Mouse (Mus musculus) kidney, embryonic 15.5 days (tissue): ENCODE results near the gene Tmub2. TPM values are rescaled to one million over a fixed set of nuclear protein-coding genes. Genes with fewer than 3 reads are reported as not detected.
A peak's percentile ranks its signal among the peaks of the same experiment; 100 is the strongest.

Experiments
- ATAC-seq: fragments of 200-750 bp; cut with Nextera tagmentation; replicated peaks from 2 replicates; pipeline ENCODE4 v1.8.0; 2017; ENCODE audit warnings: moderate TSS enrichment; ENCODE audit not compliant: low FRiP score
- H3K27ac ChIP-seq: fragments of 300-500 bp; sonication (generic); 2 replicates; pipeline ENCODE4 v1.5.1; 2015; ENCODE audit warnings: mild to moderate bottlenecking, inconsistent platforms
- H3K27me3 ChIP-seq: fragments of 300-500 bp; sonication (generic); 2 replicates; pipeline ENCODE4 v1.6.1; 2015; ENCODE audit warnings: inconsistent platforms
- H3K36me3 ChIP-seq: fragments of 300-500 bp; sonication (generic); 2 replicates; pipeline ENCODE4 v1.6.1; 2015; ENCODE audit warnings: inconsistent platforms
- H3K4me1 ChIP-seq: fragments of 300-500 bp; sonication (generic); 2 replicates; pipeline ENCODE4 v1.6.1; 2015; ENCODE audit warnings: inconsistent platforms
- H3K4me2 ChIP-seq: fragments of 300-500 bp; sonication (generic); 2 replicates; pipeline ENCODE4 v1.6.1; 2015; ENCODE audit warnings: moderate library complexity, mild to moderate bottlenecking, inconsistent platforms
- H3K4me3 ChIP-seq: fragments of 300-500 bp; sonication (generic); replicated peaks from 2 replicates; pipeline ENCODE4 v1.5.1; 2015; ENCODE audit warnings: mild to moderate bottlenecking, inconsistent platforms
- H3K9ac ChIP-seq: fragments of 300-500 bp; sonication (generic); 2 replicates; pipeline ENCODE4 v1.6.1; 2015; ENCODE audit warnings: mild to moderate bottlenecking, inconsistent platforms
- H3K9me3 ChIP-seq: fragments of 300-500 bp; sonication (generic); replicated peaks from 2 replicates; pipeline ENCODE4 v1.6.1; 2016; ENCODE audit warnings: inconsistent platforms
- WGBS: fragments of 180-500 bp; shearing (Covaris S2); methylation state at CpG from one replicate; pipeline ENCODE4 v1.1.7; 2015; ENCODE audit warnings: mixed read lengths; 5-methylcytosine and 5-hydroxymethylcytosine counted together
- polyA plus RNA-seq: library from polyadenylated mRNA; unstranded; fragments of >200 nt; fragmentation: Nextera tagmentation; extraction: Ambion mirVana; gene quantifications from 2 replicates; pipeline ENCODE4 v1.2.1, GENCODE M21; 2015

Tmub2 gene
- polyA plus RNA-seq, 1 experiment from 2014 or later = 57.9 TPM

DNA sequence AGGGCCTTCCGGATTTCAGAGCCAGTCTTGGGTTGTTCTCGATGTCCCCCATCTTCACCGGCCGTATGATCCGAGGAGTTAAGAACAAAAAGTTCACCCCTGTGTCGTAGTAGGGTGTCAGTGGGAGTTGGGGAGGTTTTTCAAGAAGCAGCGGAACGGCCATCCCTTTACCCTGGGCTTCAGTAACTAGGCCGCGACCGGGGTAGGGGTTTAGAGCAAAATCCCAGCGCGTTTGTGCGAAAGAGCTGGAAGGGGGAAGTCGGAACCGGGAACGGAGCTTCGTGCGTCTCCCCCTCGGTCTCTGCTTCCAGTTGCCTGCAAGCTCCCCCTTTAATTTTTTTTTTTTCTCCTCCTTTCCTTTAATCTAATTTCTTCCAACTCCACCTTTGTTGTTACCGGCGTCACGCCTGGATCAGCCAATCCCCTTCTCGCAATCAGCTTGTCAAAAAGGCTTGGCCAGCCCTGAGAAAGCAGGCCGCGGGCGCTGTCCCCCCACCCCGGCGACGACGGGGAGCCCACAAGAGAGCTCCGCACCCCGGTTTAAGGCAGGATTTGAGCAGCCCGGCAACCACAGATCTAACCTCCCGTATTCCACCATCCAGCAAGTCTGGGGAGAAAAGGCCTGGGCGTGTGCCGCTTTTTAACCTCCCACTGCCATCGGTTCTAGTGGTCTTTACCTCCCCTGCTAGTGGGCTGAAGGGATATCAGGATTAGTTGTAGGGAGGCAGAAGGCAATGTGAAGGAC, 35.4 kb downstream of the Tmub2 start:
- Histone ChIP-seq H3K27me3 (no peaks in the 10 kb centered on the region), H3K4me2 (peak overlapping the region; percentile 89), H3K4me1 (peaks cover 23% of the 10 kb centered on the region), H3K9ac (peak overlapping the region; percentile 100), H3K9me3 (no peaks in the 10 kb centered on the region), H3K4me3 (peak overlapping the region; percentile 100), H3K36me3 (peaks cover 7% of the 10 kb centered on the region), H3K27ac (peak overlapping the region; percentile 99)
- no peak for ATAC-seq
- WGBS = under 1% methylated on average over 38 of the region's 38 CpGs

DNA sequence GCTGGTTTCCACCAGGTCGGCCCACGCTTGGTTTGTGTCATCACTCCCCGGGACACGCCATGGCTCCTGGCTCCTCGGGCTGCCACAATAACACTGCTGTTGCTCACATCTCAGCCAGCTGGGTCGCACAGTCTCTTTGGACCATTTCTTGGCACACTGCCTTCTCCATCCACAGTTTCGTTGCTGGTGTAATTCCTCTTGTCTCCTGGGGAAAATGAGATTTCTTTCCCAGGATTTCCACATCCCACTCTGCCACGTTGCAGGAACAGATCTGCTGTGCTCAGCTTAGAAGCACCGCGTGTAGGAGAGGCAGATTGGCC, 35.9 kb downstream of the Tmub2 start:
- H3K36me3 ChIP-seq = peaks cover 1% of the 10 kb centered on the region; the same call in 1 of the 2 replicates
- peaks cover 18% of the 10 kb centered on the region for H3K4me1 ChIP-seq
- ATAC-seq = no peak
- H3K4me3 ChIP-seq = peak overlapping the region; percentile 100
- peak overlapping the region; percentile 99 for H3K27ac ChIP-seq
- peak overlapping the region; percentile 89 for H3K4me2 ChIP-seq
- H3K9ac ChIP-seq = peak overlapping the region; percentile 100
- H3K9me3 ChIP-seq = no peaks in the 10 kb centered on the region
- no peaks in the 10 kb centered on the region for H3K27me3 ChIP-seq
- 13% methylated on average over 10 of the region's 10 CpGs for WGBS

DNA sequence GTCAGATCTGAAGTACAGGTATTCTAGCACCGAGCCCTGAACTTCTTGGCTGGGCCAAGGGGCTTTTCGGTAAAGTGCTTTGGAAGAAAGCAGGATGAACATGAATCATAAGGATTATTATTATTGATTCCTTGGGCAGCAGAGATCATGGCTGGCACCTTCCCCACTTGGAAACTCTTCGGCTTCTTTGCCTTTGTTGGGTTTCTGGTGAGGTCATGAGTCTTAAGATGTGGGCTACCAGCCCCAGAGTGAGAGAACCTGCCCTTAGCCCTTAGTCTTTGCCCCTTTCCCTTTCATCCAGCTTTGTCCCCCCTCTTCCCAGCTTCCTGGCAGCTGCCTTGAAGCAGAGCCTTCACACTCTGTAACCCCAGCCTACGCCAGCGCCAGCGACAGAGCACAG, 37.2 kb downstream of the Tmub2 start:
- 83% methylated on average over 6 of the region's 6 CpGs for WGBS
- no peak overlapping the region for H3K4me3 ChIP-seq
- H3K9ac ChIP-seq = no peak overlapping the region
- no peak overlapping the region for H3K27ac ChIP-seq
- no peaks in the 10 kb centered on the region for H3K36me3 ChIP-seq
- peaks cover 9% of the 10 kb centered on the region for H3K4me1 ChIP-seq
- ATAC-seq = no peak
- H3K4me2 ChIP-seq = no peak overlapping the region
- H3K9me3 ChIP-seq = no peaks in the 10 kb centered on the region
- H3K27me3 ChIP-seq = no peaks in the 10 kb centered on the region

DNA sequence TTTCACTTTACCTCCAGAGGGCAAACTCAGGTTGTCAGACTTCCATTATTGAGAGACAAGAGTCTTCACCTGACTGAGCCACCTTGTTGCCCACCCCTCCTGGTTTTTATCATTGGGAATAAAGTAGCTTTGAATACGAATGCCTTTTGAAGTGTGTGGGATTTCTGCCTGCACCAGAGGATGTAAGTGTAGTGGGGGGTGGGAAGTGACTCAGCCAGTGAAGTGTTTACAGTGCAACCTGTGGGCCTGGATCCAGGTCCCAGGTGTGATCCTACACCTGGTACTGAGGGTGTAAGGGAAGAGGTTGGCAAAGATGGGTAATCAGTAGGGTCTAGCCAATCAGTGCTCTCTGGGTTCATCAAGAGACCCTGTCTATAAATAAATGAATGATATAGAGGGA, 38.8 kb downstream of the Tmub2 start:
- Histone ChIP-seq H3K9ac (no peak overlapping the region), H3K36me3 (no peaks in the 10 kb centered on the region), H3K4me2 (no peak overlapping the region), H3K4me3 (no peak overlapping the region), H3K9me3 (no peaks in the 10 kb centered on the region), H3K4me1 (peaks cover 9% of the 10 kb centered on the region), H3K27me3 (no peaks in the 10 kb centered on the region), H3K27ac (no peak overlapping the region)
- 88% methylated on average over 1 of the region's 1 CpGs for WGBS
- ATAC-seq = no peak

GRCm38 (mm10) chr11:102327250-102327649, 42.5 kb downstream of the Tmub2 start:
- H3K9ac ChIP-seq = no peak overlapping the region
- WGBS = 50% methylated on average over 5 of the region's 5 CpGs
- H3K4me2 ChIP-seq = no peak overlapping the region
- no peak overlapping the region for H3K27ac ChIP-seq
- H3K4me3 ChIP-seq = no peak overlapping the region
- no peaks in the 10 kb centered on the region for H3K4me1 ChIP-seq
- ATAC-seq = no peak
- 0 out of 2 replicates have a peak, but pooled peaks cover 2% of the 10 kb centered on the region for H3K27me3 ChIP-seq
- H3K36me3 ChIP-seq = no peaks in the 10 kb centered on the region
- H3K9me3 ChIP-seq = no peaks in the 10 kb centered on the region

- WGBS = 80% methylated on average over 7 of the region's 7 CpGs
- Histone ChIP-seq H3K36me3 (no peaks in the 10 kb centered on the region), H3K4me3 (no peak overlapping the region), H3K27ac (no peak overlapping the region), H3K27me3 (0 out of 2 replicates have a peak, but pooled peaks cover 2% of the 10 kb centered on the region), H3K9ac (no peak overlapping the region), H3K4me1 (no peaks in the 10 kb centered on the region), H3K4me2 (no peak overlapping the region), H3K9me3 (no peaks in the 10 kb centered on the region)
- ATAC-seq = no peak
Measured at GRCm38 (mm10) chr11:102327839-102328238, 43.1 kb downstream of the Tmub2 start.

DNA sequence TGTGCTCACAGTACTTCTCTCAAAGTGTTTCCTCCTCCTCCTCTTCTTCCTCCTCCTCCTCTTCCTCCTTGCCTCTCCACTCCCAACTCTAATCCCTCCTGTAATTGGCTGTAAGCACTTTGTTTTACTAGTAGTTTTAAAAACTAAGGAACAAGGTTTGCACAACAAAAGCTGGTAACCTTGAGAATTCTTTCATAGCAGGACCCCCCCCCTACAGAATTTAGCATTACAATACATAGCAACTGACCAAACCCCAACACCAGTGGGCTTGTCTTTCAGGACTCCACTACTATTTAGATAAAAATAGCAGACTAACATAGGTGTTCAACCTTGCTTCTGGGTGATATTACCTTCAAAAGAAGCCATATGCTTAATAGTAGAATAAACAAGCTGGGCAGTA, 44.8 kb downstream of the Tmub2 start:
- 0 out of 2 replicates have a peak, but pooled peaks cover 2% of the 10 kb centered on the region for H3K27me3 ChIP-seq
- H3K36me3 ChIP-seq = no peaks in the 10 kb centered on the region
- no peaks in the 10 kb centered on the region for H3K4me1 ChIP-seq
- H3K4me3 ChIP-seq = no peak overlapping the region
- H3K4me2 ChIP-seq = no peak overlapping the region
- H3K9me3 ChIP-seq = no peaks in the 10 kb centered on the region
- no peak overlapping the region for H3K27ac ChIP-seq
- ATAC-seq = no peak
- H3K9ac ChIP-seq = no peak overlapping the region

DNA sequence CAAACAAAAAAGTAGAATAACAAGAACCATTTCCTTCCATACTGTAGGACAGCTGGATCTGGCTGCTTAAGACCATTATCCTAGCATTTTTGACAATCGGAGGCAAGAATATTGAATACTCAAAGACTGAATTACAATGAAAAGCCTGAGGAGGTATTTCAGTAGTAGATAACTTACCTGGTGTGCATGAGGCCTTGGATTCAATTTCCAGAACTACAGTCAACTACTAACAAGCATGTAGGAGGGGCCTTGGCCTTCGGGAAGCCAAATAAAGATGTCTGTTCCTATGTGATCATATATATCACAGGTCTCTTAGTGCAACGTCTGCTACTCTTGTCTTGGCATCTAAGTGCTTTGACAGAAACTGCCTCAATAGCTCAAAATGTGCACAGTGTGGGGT, 45.3 kb downstream of the Tmub2 start:
- H3K36me3 ChIP-seq = no peaks in the 10 kb centered on the region
- WGBS = 69% methylated on average over 3 of the region's 3 CpGs
- H3K27ac ChIP-seq = no peak overlapping the region
- no peak overlapping the region for H3K9ac ChIP-seq
- H3K27me3 ChIP-seq = 0 out of 2 replicates have a peak, but pooled peaks cover 2% of the 10 kb centered on the region
- no peaks in the 10 kb centered on the region for H3K4me1 ChIP-seq
- H3K9me3 ChIP-seq = no peaks in the 10 kb centered on the region
- no peak overlapping the region for H3K4me3 ChIP-seq
- H3K4me2 ChIP-seq = no peak overlapping the region
- ATAC-seq = no peak

GRCm38 (mm10) chr11:102331806-102332205, 47.1 kb downstream of the Tmub2 start:
- ATAC-seq = no peak
- Histone ChIP-seq H3K9me3 (no peaks in the 10 kb centered on the region), H3K4me1 (no peaks in the 10 kb centered on the region), H3K9ac (no peak overlapping the region), H3K4me2 (no peak overlapping the region), H3K36me3 (no peaks in the 10 kb centered on the region), H3K27ac (no peak overlapping the region), H3K4me3 (no peak overlapping the region), H3K27me3 (0 out of 2 replicates have a peak, but pooled peaks cover 2% of the 10 kb centered on the region)
- WGBS = 57% methylated on average over 4 of the region's 4 CpGs

DNA sequence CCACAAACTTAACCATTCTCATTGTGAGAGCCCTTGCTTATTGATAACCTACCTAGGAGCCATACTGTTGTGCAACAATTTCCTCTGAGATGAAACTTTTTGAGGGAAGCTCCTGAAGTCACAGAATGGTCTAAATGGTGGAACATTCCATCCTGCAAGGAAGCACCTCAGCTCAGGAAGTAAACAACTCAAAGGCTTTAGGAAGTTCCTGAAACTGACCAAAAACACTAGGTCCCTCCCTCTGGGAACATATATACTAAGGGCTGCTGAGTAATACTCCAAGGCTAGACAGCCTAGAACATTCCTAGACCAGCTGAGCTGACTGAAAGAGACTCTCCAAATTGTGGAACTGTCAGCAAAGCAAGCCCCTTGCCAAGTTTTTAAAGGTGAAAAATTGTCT, 48.3 kb downstream of the Tmub2 start:
- Histone ChIP-seq H3K27me3 (0 out of 2 replicates have a peak, but pooled peaks cover 5% of the 10 kb centered on the region), H3K4me1 (no peaks in the 10 kb centered on the region), H3K4me2 (no peak overlapping the region), H3K9ac (no peak overlapping the region), H3K4me3 (no peak overlapping the region), H3K9me3 (no peaks in the 10 kb centered on the region), H3K27ac (no peak overlapping the region), H3K36me3 (no peaks in the 10 kb centered on the region)
- ATAC-seq = no peak

DNA sequence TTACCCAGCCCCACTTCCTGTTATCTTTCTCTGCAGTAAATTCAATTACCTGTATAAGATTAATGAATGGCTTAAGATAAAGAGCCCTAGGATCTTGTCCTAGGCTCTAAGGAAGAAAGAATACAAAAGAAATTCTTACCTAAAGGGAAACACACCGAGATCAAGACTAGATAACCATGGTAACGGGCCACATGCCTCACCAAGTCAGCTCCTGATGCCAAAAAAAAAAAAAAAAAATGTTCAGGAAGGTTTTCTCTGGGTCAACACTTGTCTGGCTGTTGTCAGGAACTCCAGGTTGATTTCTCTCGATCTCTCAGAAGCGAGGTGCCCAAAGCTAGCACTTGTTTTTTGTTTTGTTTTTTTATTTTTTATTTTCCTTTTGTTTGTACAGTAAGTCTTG, 49.3 kb downstream of the Tmub2 start:
- no peak for ATAC-seq
- no peak overlapping the region for H3K9ac ChIP-seq
- H3K27ac ChIP-seq = no peak overlapping the region
- no peaks in the 10 kb centered on the region for H3K4me1 ChIP-seq
- H3K4me3 ChIP-seq = no peak overlapping the region
- WGBS = 67% methylated on average over 4 of the region's 4 CpGs
- H3K4me2 ChIP-seq = no peak overlapping the region
- H3K27me3 ChIP-seq = 0 out of 2 replicates have a peak, but pooled peaks cover 5% of the 10 kb centered on the region
- H3K9me3 ChIP-seq = no peaks in the 10 kb centered on the region
- H3K36me3 ChIP-seq = no peaks in the 10 kb centered on the region

- 0 out of 2 replicates have a peak, but pooled peaks cover 5% of the 10 kb centered on the region for H3K27me3 ChIP-seq
- H3K27ac ChIP-seq = 0 out of 2 replicates have a peak overlapping the region, but pooled peaks have one; percentile 24
- no peak overlapping the region for H3K9ac ChIP-seq
- H3K4me3 ChIP-seq = no peak overlapping the region
- H3K4me1 ChIP-seq = no peaks in the 10 kb centered on the region
- ATAC-seq = no peak
- no peaks in the 10 kb centered on the region for H3K36me3 ChIP-seq
- H3K9me3 ChIP-seq = no peaks in the 10 kb centered on the region
- no peak overlapping the region for H3K4me2 ChIP-seq
- 33% methylated on average over 9 of the region's 9 CpGs for WGBS
Measured at GRCm38 (mm10) chr11:102334973-102335700, 50.4 kb downstream of the Tmub2 start.
